Mouse (Mus musculus) kidney, adult 8-10 months (tissue): ENCODE measurements around the gene Skint8.
"Not testable (repeated sequence)": the region's sequence is repeated elsewhere in the genome, so short reads cannot be mapped to it uniquely, and the experiment has no call there.

Source experiments
- DNase-seq, 2 experiments: peaks; one replicate each; pipeline ENCODE4 v3.0.0; 2022

The Skint8 gene

GRCm38 (mm10) chr4:111919092-111919491, at the start of gene Skint8:
TSS of gene Skint8 (plus strand) at chr4:111919392.
- DNase-seq, result no peak

- DNase-seq, result no peak
Observed at GRCm38 (mm10) chr4:111880112-111880875, 38.9 kb upstream of the Skint8 start.

GRCm38 (mm10) chr4:111883543-111883942, 35.6 kb upstream of the Skint8 start:
- DNase-seq, result no peak

- DNase-seq, result peak; percentile 34 to 71
Observed at GRCm38 (mm10) chr4:111886018-111886417, 33.2 kb upstream of the Skint8 start.

GRCm38 (mm10) chr4:111886607-111887006, 32.6 kb upstream of the Skint8 start:
- DNase-seq, result peak; percentile 58 to 82

GRCm38 (mm10) chr4:111892138-111892537, 27.1 kb upstream of the Skint8 start:
- DNase-seq, result no peak

GRCm38 (mm10) chr4:111897755-111898154, 21.4 kb upstream of the Skint8 start:
- peak; percentile 17 to 55 for DNase-seq

- peak; percentile 65 to 78 for DNase-seq
Observed at GRCm38 (mm10) chr4:111898566-111898965, 20.6 kb upstream of the Skint8 start.

GRCm38 (mm10) chr4:111900491-111900890, 18.7 kb upstream of the Skint8 start:
- DNase-seq, result not testable (repeated sequence)

GRCm38 (mm10) chr4:111901473-111901872, 17.7 kb upstream of the Skint8 start:
- DNase-seq, result no peak

- DNase-seq, result no peak
Observed at GRCm38 (mm10) chr4:111902775-111903174, 16.4 kb upstream of the Skint8 start, which contains the start of gene Slc5a9. TSS of gene Slc5a9 (minus strand) at chr4:111902918.

GRCm38 (mm10) chr4:111907926-111908325, 11.3 kb upstream of the Skint8 start:
- DNase-seq, result no peak

GRCm38 (mm10) chr4:111961309-111961708, 42.1 kb downstream of the Skint8 start:
- no peak for DNase-seq

GRCm38 (mm10) chr4:111963241-111963640, 44.0 kb downstream of the Skint8 start:
- DNase-seq, result not testable (repeated sequence)

- DNase-seq, result no peak
Observed at GRCm38 (mm10) chr4:111963669-111964068, 44.5 kb downstream of the Skint8 start.

- no peak for DNase-seq
Observed at GRCm38 (mm10) chr4:111972623-111973022, 53.4 kb downstream of the Skint8 start, which contains the start of gene Skint7. TSS of gene Skint7 (plus strand) at chr4:111972923.
